Mouse (Mus musculus) CD4-positive helper T cell, adult 2 months (primary cell): ENCODE data around the gene Ccdc169.
A peak's percentile ranks its signal among the peaks of the same experiment; 100 is the strongest.

Source experiments
- DNase-seq: peaks from one replicate; pipeline ENCODE4 v3.0.0-alpha.2; 2012; ENCODE audit warnings: low read depth, missing footprints, low spot score

The Ccdc169 gene

DNA sequence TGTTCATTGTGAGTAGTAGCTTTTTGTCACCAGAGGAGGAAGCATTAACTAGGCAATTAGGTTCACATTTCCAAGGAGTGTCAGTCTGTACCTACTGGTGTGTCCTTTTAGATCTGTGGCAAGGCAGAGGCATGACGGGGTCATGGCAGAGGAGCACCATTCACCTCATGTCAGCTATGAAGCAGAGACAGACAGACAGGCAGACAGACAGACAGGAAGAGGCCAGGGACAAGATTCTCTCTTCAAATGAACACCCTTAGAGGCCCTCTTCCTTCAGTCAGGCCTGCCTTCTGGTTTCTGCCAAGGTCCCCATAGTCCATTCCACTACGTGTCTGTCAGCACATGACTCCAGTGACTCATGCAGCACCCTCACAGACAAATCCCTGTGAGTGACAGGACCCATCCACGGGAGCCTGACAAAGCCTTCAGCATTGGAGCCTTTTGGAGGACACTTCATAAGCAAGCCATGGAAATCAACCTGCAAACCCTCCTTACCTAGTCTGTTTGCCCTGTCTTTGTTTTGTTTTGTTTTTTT, 14.7 kb upstream of the Ccdc169 start:
- no peak for DNase-seq

DNA sequence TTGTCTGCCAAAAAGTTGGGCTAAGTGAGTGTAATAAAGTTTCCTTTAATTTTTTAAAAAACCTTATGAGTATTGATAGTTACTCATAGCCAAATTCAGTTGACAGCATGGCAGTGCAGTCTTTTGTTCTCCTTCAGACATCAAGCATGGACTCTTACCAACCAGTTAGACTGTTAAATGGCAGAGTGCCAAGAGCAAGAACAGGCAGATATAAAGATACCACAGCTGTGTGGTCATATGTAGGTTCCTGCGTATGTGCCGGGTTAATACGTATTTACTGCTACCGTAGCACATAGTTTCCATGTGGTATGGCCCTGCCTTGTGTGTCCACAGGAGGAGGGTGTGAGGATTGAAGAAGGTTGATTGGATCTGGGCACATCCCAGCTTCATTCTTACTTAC, 14.1 kb upstream of the Ccdc169 start:
- DNase-seq: no peak

GRCm38 (mm10) chr3:55129181-55129692, 7.9 kb upstream of the Ccdc169 start:
- DNase-seq: no peak

DNA sequence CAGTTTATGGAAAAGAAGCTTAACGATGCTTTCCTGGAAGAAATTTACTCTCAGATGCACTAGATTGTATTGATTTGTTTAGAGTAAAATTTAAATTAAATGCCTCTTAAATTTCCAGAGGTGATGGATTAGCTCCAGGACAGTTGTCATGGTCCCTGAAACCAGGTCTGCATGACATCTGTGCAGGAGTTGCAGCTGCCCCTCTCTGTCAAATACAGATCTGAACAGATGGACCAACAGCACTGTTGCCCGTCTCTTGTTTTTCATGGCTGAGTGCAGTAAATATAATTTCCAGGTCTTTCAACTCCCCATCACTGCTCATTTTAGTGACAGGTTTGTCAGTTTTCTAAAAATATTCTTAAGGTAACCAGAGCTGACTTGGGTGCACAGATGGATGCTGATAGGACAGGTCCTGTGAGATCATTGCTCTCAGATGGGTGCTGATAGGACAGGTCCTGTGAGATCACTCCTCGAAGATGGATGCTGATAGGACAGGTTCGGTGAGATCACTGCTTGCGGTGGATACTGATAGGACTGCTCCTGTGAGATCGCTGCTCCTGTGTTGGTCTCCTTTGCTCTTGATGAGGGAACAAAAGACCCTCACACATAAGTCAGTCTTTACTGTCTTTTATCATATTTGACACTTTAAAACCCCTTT, 5.4 kb upstream of the Ccdc169 start:
- DNase-seq: no peak

DNA sequence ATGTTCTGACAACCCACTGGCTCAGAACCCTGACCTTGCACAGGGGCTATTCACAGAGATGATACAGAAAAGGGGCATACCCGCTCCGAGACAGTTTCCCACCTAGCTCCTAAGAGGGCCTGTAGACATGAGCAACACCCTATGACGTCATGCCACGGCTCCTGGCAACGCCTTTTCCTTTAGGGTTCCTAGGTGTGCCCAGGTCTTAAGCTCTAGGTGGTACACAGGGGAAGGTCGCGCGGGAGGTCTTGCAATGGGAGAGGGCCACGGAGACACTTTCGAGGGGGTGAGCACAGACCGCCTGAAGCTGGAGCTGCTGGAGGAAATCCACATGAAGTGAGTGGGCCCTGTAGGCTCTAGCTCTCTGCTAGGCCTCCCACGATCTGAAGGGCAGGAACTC, 2.7 kb downstream of the Ccdc169 start:
- DNase-seq: no peak

- no peak for DNase-seq
Measured at GRCm38 (mm10) chr3:55141401-55141800, 4.3 kb downstream of the Ccdc169 start.

DNA sequence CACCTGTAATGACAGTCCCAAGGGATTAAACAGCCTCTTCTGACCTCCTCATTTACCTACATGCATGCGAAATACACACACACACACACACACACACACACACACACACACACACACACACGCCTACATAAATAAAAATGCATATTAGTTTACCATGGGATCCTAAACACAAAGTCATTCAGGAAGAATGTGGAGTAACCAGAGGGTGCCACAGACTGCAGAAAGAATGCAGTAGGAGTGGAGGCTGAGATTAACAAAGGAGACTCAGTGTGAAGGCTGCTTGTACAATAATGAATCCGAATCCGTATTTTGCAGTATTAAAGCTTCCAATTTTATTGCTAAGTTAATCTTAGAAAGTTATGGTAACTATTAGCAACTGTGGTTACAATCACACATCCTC, 7.8 kb downstream of the Ccdc169 start:
- DNase-seq: no peak

GRCm38 (mm10) chr3:55146441-55146840, 9.3 kb downstream of the Ccdc169 start:
- DNase-seq: no peak

GRCm38 (mm10) chr3:55147156-55147555, 10.0 kb downstream of the Ccdc169 start:
- no peak for DNase-seq

GRCm38 (mm10) chr3:55148091-55148490, 11.0 kb downstream of the Ccdc169 start:
- no peak for DNase-seq

- DNase-seq: no peak
Measured at GRCm38 (mm10) chr3:55151656-55152433, 14.7 kb downstream of the Ccdc169 start.

GRCm38 (mm10) chr3:55152673-55153334, 15.7 kb downstream of the Ccdc169 start:
- DNase-seq: peak; percentile 32

DNA sequence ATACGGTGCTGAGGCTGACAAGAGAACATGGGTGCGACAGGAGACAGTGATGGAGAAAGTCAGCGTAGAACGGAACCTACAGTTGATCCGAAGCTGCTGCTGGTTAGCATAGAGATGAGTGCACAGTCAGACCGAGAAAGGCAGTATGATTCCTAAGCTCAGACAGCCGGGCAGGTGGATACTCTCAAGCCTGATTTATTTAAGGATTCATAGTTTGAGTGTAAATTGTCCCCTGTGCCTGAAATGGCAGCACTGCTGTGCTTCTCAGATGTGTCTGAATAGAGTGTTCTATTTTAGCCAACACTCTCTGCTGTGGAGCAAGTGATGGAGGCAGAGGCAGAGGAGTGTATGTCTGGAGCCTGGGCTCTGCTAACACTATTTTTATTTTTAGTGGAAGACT, 17.0 kb downstream of the Ccdc169 start:
- no peak for DNase-seq

DNA sequence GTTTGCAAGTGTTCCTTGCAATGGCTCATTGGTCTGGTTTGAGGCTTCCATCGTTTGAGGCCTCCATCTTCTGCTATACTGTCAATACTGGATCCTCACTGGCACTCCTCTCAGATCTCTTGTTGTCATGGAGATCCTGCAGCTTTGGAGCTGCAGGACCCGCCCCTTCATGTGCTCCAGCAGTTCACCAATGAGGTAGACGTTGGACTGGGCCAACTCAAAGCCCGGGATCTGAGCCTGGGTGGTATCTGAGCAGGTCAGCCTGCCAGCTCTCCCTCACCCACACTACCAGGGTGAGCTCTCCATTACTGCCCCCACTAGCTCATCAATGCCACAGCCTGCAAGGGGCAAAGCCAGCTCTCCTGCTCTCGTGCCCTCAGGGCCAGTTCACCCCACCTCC, 20.3 kb downstream of the Ccdc169 start:
- DNase-seq: no peak

DNA sequence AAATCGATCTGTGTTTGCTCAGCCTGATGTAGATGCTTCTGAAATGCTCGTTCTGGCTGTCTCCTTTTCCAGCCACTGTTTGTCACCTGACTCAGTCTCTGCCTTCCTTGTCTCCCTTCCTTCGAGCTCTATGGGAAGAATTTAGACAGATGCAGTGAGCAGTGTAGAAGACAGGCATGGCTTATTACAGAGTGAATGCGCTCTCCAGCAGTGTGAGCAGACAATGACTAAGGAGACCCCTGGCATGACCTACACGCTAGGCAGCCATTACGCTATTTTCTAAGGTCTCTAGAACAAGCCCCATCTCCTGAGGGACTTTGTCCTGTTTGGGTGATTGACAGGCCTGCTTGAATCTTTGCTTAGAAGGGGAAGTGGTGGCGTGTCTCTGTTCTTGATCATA, 24.0 kb downstream of the Ccdc169 start:
- DNase-seq: no peak

DNA sequence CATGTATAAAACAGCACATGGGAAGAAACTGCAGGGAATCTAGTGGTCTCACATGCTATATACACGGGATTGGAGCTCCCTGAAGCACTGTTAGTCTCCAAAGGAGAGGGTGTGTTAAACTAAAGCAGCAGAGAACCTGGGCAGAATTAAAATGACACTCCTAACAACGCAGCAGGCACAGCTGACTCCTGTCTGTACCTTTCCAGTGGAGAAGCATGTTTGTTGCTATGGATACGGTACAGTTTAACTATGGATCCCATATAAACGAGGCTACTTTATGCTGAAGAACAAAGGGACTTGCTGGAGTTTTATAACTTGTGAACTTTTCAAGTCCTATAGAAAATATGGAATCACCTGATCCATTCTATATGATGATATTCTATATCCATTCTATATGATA, 26.4 kb downstream of the Ccdc169 start:
- DNase-seq: no peak

- DNase-seq: no peak
Measured at GRCm38 (mm10) chr3:55172478-55172877, 35.3 kb downstream of the Ccdc169 start.

DNA sequence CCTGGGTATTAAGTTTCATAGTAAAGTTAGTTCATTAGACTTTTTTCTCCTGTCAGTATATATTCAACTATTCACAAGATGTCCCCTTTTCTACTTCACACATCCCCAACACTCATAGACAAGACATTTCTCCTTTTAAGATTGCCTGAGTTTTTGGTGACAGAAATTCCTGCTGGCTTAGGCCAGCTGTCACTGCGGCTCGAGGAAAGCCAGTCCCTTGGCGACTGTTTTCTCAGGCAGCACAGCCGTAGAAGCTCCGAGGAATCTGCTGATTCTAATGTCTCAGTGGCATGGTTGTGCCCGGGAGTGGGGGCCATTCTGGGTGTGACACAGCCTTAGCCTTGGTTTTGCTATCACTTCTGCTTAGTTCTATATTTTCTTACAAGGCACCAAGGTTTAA, 40.1 kb downstream of the Ccdc169 start:
- no peak for DNase-seq

- DNase-seq: no peak
Measured at GRCm38 (mm10) chr3:55181766-55182165, 44.6 kb downstream of the Ccdc169 start, which contains the start of gene Sohlh2. TSS of gene Sohlh2 (plus strand) at chr3:55182028.

DNA sequence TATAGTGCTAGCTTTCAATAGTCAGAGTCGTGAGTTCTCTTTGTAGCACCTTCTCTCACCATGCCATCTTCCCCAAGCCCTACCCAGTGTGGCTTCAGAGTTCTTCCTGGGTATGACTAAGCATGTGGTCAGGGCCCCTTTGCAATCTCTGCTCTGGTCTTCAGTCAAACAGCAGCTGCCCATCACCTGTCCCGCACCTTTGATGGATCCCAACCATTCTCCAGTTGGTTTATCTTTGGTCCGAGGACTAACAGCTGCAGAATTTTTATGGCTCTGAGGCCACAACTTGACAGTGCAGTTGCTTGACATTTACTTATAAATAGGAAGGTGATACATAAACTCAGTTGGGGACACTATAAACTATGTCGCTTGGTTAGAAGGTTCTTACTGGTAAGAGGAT, 54.5 kb downstream of the Ccdc169 start:
- DNase-seq: no peak

GRCm38 (mm10) chr3:55193351-55193750, 56.2 kb downstream of the Ccdc169 start:
- no peak for DNase-seq

DNA sequence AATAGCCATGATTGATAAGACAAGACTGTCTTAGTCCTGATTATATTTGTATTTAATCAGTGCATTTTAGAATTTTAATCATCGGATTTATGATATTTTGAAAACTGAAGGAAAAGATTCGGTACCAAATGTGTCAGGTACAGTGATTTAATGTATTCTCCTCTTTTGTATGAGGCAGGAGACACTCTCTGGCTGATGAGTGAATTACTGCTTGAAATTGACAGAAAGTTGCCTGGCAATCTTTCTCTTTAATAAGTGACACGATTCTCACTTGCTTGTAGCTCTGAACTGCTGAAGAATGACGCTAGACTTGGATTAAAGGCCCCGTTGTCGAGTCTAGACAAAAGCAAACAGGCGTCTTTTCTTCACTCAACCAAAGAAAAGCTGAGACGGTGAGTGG, 57.7 kb downstream of the Ccdc169 start:
- DNase-seq: no peak
